Mouse (Mus musculus) neural tube, embryonic 14.5 days (tissue): Measurements from ENCODE around the gene Tbc1d12. TPM values are rescaled to one million over a fixed set of nuclear protein-coding genes. Genes with fewer than 3 reads are reported as not detected.

Experiments
- ATAC-seq: fragments of 200-750 bp; cut with Nextera tagmentation; 2 replicates; pipeline ENCODE4 v1.8.0; 2017; ENCODE audit warnings: low read depth, mild to moderate bottlenecking, moderate TSS enrichment, moderate library complexity
- H3K27ac ChIP-seq: fragments of 300-500 bp; sonication (generic); 2 replicates; pipeline ENCODE4 v1.5.1; 2014; ENCODE audit warnings: low read depth, mild to moderate bottlenecking, control low read depth, low read length, moderate library complexity, mixed read lengths
- H3K27me3 ChIP-seq: fragments of 300-500 bp; sonication (generic); 2 replicates; pipeline ENCODE4 v1.6.1; 2014; ENCODE audit warnings: low read length; ENCODE audit not compliant: control insufficient read depth, insufficient read depth
- H3K36me3 ChIP-seq: fragments of 300-500 bp; sonication (generic); 2 replicates; pipeline ENCODE4 v1.6.1; 2014; ENCODE audit warnings: low read length, mixed read lengths; ENCODE audit not compliant: control insufficient read depth, insufficient read depth
- H3K4me1 ChIP-seq: fragments of 300-500 bp; sonication (generic); 2 replicates; pipeline ENCODE4 v1.6.1; 2014; ENCODE audit warnings: low read length; ENCODE audit not compliant: control insufficient read depth, insufficient read depth
- H3K4me2 ChIP-seq: fragments of 300-500 bp; sonication (generic); 2 replicates; pipeline ENCODE4 v1.6.1; 2014; ENCODE audit warnings: mild to moderate bottlenecking, low read depth, low read length, control low read depth
- H3K4me3 ChIP-seq: fragments of 300-500 bp; sonication (generic); 2 replicates; pipeline ENCODE4 v1.5.1; 2014; ENCODE audit warnings: low read depth, low read length, control low read depth, mixed read lengths
- H3K9ac ChIP-seq: fragments of 300-500 bp; sonication (generic); replicated peaks from 2 replicates; pipeline ENCODE4 v1.6.1; 2014; ENCODE audit warnings: low read depth, mild to moderate bottlenecking, control low read depth, low read length, mixed read lengths
- H3K9me3 ChIP-seq: fragments of 300-500 bp; sonication (generic); 2 replicates; pipeline ENCODE4 v1.6.1; 2016; ENCODE audit warnings: low read length; ENCODE audit not compliant: control insufficient read depth
- WGBS: fragments of 180-500 bp; shearing (Covaris S2); extraction: QIAGEN DNeasy Blood & Tissue Kit; methylation state at CpG from one replicate; pipeline ENCODE4 v1.1.7; 2014; 5-methylcytosine and 5-hydroxymethylcytosine counted together
- polyA plus RNA-seq: library from polyadenylated mRNA; unstranded; fragments of >200 nt; fragmentation: Nextera tagmentation; extraction: Ambion mirVana; gene quantifications from 2 replicates; pipeline ENCODE4 v1.2.1, GENCODE M21; 2014

The Tbc1d12 gene
- polyA plus RNA-seq, 1 experiment from 2014 or later = 10.0 TPM

- Histone ChIP-seq H3K4me1 (no peaks in the 10 kb centered on the region), H3K4me2 (no peak overlapping the region), H3K27ac (no peak overlapping the region), H3K9ac (no peak overlapping the region), H3K27me3 (no peaks in the 10 kb centered on the region), H3K36me3 (no peaks in the 10 kb centered on the region), H3K9me3 (no peaks in the 10 kb centered on the region), H3K4me3 (no peak overlapping the region)
- no peak for ATAC-seq
Measured at GRCm38 (mm10) chr19:38880300-38880699, 43.9 kb downstream of the Tbc1d12 start.

- Histone ChIP-seq H3K4me1 (no peaks in the 10 kb centered on the region), H3K27ac (no peak overlapping the region), H3K4me3 (no peak overlapping the region), H3K9me3 (no peaks in the 10 kb centered on the region), H3K27me3 (no peaks in the 10 kb centered on the region), H3K4me2 (no peak overlapping the region), H3K9ac (no peak overlapping the region), H3K36me3 (no peaks in the 10 kb centered on the region)
- ATAC-seq = peak; percentile 85
- WGBS = 62% methylated on average over 12 of the region's 12 CpGs
Measured at GRCm38 (mm10) chr19:38901146-38902135, 65.1 kb downstream of the Tbc1d12 start.

- Histone ChIP-seq H3K4me1 (no peaks in the 10 kb centered on the region), H3K4me2 (no peak overlapping the region), H3K36me3 (no peaks in the 10 kb centered on the region), H3K9me3 (no peaks in the 10 kb centered on the region), H3K9ac (no peak overlapping the region), H3K4me3 (no peak overlapping the region), H3K27ac (no peak overlapping the region), H3K27me3 (no peaks in the 10 kb centered on the region)
- ATAC-seq = no peak
- 90% methylated on average over 5 of the region's 5 CpGs for WGBS
Measured at GRCm38 (mm10) chr19:38902501-38902900, 66.1 kb downstream of the Tbc1d12 start.

- H3K9ac ChIP-seq = no peak overlapping the region
- no peaks in the 10 kb centered on the region for H3K4me1 ChIP-seq
- H3K27me3 ChIP-seq = no peaks in the 10 kb centered on the region
- no peak overlapping the region for H3K4me2 ChIP-seq
- no peak overlapping the region for H3K4me3 ChIP-seq
- no peak for ATAC-seq
- H3K9me3 ChIP-seq = no peaks in the 10 kb centered on the region
- 92% methylated on average over 9 of the region's 9 CpGs for WGBS
- no peak overlapping the region for H3K27ac ChIP-seq
- H3K36me3 ChIP-seq = peaks cover 22% of the 10 kb centered on the region; the same call in 1 of the 2 replicates
Measured at GRCm38 (mm10) chr19:38913786-38914185, 77.4 kb downstream of the Tbc1d12 start.

GRCm38 (mm10) chr19:38914926-38915325, 78.5 kb downstream of the Tbc1d12 start:
- Histone ChIP-seq H3K4me3 (no peak overlapping the region), H3K9me3 (no peaks in the 10 kb centered on the region), H3K4me2 (no peak overlapping the region), H3K27me3 (no peaks in the 10 kb centered on the region), H3K36me3 (peaks cover 22% of the 10 kb centered on the region; the same call in 1 of the 2 replicates), H3K4me1 (no peaks in the 10 kb centered on the region), H3K27ac (no peak overlapping the region), H3K9ac (no peak overlapping the region)
- ATAC-seq = no peak
- WGBS = 91% methylated on average over 15 of the region's 15 CpGs

- Histone ChIP-seq H3K27me3 (no peaks in the 10 kb centered on the region), H3K9ac (no peak overlapping the region), H3K4me3 (no peak overlapping the region), H3K36me3 (peaks cover 22% of the 10 kb centered on the region; the same call in 1 of the 2 replicates), H3K9me3 (no peaks in the 10 kb centered on the region), H3K27ac (no peak overlapping the region), H3K4me2 (no peak overlapping the region), H3K4me1 (no peaks in the 10 kb centered on the region)
- 49% methylated on average over 3 of the region's 3 CpGs for WGBS
- ATAC-seq = no peak; the same call in 1 of the 2 replicates
Measured at GRCm38 (mm10) chr19:38915677-38916076, 79.3 kb downstream of the Tbc1d12 start.

- no peak for ATAC-seq
- Histone ChIP-seq H3K4me1 (peaks cover 9% of the 10 kb centered on the region; the same call in 1 of the 2 replicates), H3K4me3 (no peak overlapping the region), H3K9me3 (no peaks in the 10 kb centered on the region), H3K9ac (no peak overlapping the region), H3K36me3 (no peaks in the 10 kb centered on the region), H3K27ac (no peak overlapping the region), H3K27me3 (no peaks in the 10 kb centered on the region), H3K4me2 (no peak overlapping the region)
- WGBS = 96% methylated on average over 10 of the region's 11 CpGs
Measured at GRCm38 (mm10) chr19:38928481-38929158, 92.2 kb downstream of the Tbc1d12 start.

- H3K27me3 ChIP-seq = no peaks in the 10 kb centered on the region
- H3K4me2 ChIP-seq = peak overlapping the region; percentile 99
- H3K27ac ChIP-seq = no peak overlapping the region
- H3K9ac ChIP-seq = peak overlapping the region; percentile 80; the same call in 1 of the 2 replicates
- peaks cover 9% of the 10 kb centered on the region; the same call in 1 of the 2 replicates for H3K4me1 ChIP-seq
- ATAC-seq = no peak
- peak overlapping the region; percentile 76 for H3K4me3 ChIP-seq
- no peaks in the 10 kb centered on the region for H3K9me3 ChIP-seq
- WGBS = 77% methylated on average over 13 of the region's 13 CpGs
- H3K36me3 ChIP-seq = no peaks in the 10 kb centered on the region
Measured at GRCm38 (mm10) chr19:38929471-38930251, 93.3 kb downstream of the Tbc1d12 start.
